Mouse (Mus musculus): Measurements from ENCODE around the gene Hp1bp3. TPM values are rescaled to one million over a fixed set of nuclear protein-coding genes. Genes with fewer than 3 reads are reported as not detected.
A peak's percentile ranks its signal among the peaks of the same experiment; 100 is the strongest.

The Hp1bp3 gene
- polyA plus RNA-seq, 1 experiment from 2014 or later = 220 TPM

- Histone ChIP-seq H3K4me2 (no peak overlapping the region), H3K27ac (no peak overlapping the region), H3K4me1 (replicated peaks) (no peaks in the 10 kb centered on the region), H3K9ac (no peak overlapping the region), H3K9me3 (no peaks in the 10 kb centered on the region), H3K4me3 (no peak overlapping the region), H3K36me3 (peaks cover 90% of the 10 kb centered on the region), H3K27me3 (no peaks in the 10 kb centered on the region)
- 88% methylated on average over 9 of the region's 9 CpGs for WGBS
- ATAC-seq (ENCODE audit: low FRiP score) = no peak
Measured at GRCm38 (mm10) chr4:138201696-138202095, 14.4 kb upstream of the Hp1bp3 start.

GRCm38 (mm10) chr4:138210116-138210515 lies 6.0 kb upstream of the Hp1bp3 start:
- Histone ChIP-seq H3K9me3 (no peaks in the 10 kb centered on the region), H3K4me1 (replicated peaks) (0 out of 2 replicates have a peak, but pooled peaks cover under 1% of the 10 kb centered on the region), H3K27ac (no peak overlapping the region), H3K4me3 (no peak overlapping the region), H3K27me3 (no peaks in the 10 kb centered on the region), H3K9ac (no peak overlapping the region), H3K4me2 (no peak overlapping the region), H3K36me3 (peaks cover 47% of the 10 kb centered on the region)
- no peak for ATAC-seq (ENCODE audit: low FRiP score)
- WGBS = 93% methylated on average over 5 of the region's 5 CpGs

- no peak overlapping the region for H3K27ac ChIP-seq
Measured at GRCm38 (mm10) chr4:138213861-138214260, 2.2 kb upstream of the Hp1bp3 start.

DNA sequence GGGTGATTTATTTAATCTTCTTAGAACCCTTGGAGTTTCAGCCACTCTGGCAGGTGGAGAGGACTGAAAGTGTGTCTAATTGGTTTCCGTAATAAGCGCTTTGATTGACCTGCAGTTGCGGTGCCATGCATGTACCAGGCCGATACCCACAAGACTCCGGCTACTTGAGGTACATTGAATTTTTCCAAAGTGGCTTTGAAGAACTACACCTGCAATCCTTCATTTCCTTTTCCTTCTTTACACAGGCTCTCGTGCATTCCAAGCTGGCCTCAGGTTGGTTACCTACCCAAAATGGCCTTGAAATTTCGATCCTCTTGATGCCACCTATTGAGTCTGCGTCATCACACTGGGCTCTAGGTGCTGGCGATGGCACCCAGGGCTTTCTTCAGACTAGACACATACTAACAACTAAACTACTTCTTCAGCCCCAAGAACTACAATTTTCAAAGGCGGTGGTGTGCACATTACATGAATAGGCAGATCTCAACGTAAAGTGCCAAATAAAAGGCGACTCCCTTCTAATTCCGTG lies 361 bp upstream of the Hp1bp3 start:
- Histone ChIP-seq H3K9ac (peak overlapping the region; percentile 99), H3K27ac (peak overlapping the region; percentile 100), H3K27me3 (no peaks in the 10 kb centered on the region), H3K36me3 (peaks cover 3% of the 10 kb centered on the region; the same call in 1 of the 2 replicates), H3K4me2 (peak overlapping the region; percentile 66), H3K9me3 (no peaks in the 10 kb centered on the region), H3K4me3 (peak overlapping the region; percentile 100), H3K4me1 (replicated peaks) (peaks cover 40% of the 10 kb centered on the region)
- 49% methylated on average over 13 of the region's 13 CpGs for WGBS
- ATAC-seq (ENCODE audit: low FRiP score) = no peak

More at GRCm38 (mm10) chr4:138213861-138214260, 2.2 kb upstream of the Hp1bp3 start:
- Histone ChIP-seq H3K4me2 (no peak overlapping the region), H3K27me3 (no peaks in the 10 kb centered on the region), H3K4me1 (replicated peaks) (peaks cover 22% of the 10 kb centered on the region), H3K4me3 (no peak overlapping the region), H3K9me3 (no peaks in the 10 kb centered on the region), H3K9ac (no peak overlapping the region), H3K36me3 (peaks cover 19% of the 10 kb centered on the region)
- WGBS = 88% methylated on average over 3 of the region's 3 CpGs
- no peak for ATAC-seq (ENCODE audit: low FRiP score)

- H3K36me3 ChIP-seq = peaks cover 4% of the 10 kb centered on the region; the same call in 1 of the 2 replicates
- no peaks in the 10 kb centered on the region for H3K27me3 ChIP-seq
- ATAC-seq (ENCODE audit: low FRiP score) = peak; percentile 97
- peak overlapping the region; percentile 99 for H3K9ac ChIP-seq
- peak overlapping the region; percentile 100 for H3K27ac ChIP-seq
- peaks cover 42% of the 10 kb centered on the region for H3K4me1 ChIP-seq (replicated peaks)
- under 1% methylated on average over 58 of the region's 68 CpGs for WGBS
- peak overlapping the region; percentile 94 for H3K4me2 ChIP-seq
- H3K4me3 ChIP-seq = peak overlapping the region; percentile 100
- H3K9me3 ChIP-seq = no peaks in the 10 kb centered on the region
Measured at GRCm38 (mm10) chr4:138216891-138217392, 846 bp downstream of the Hp1bp3 start.

DNA sequence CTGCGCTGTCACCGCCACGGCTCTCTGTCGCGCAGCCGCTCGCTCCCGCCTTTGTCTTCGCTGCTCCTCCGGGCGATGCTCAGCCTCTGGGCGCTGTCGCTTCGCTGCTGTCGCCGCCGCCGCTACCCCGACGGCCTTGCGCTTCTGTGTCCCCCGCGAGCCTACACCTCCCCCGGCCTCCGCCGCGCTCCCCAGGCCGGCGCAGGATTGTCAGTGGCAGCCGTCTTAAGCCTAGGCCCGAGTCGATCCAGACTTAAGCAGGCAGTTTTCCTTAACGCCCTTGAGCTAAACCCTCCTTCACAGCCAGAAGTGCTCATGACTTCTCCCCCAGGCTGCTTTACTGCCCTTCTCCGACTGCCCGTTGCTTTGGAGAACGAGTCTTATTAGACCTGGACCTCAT lies 1.3 kb downstream of the Hp1bp3 start:
- Histone ChIP-seq H3K36me3 (peaks cover 9% of the 10 kb centered on the region), H3K9me3 (no peaks in the 10 kb centered on the region), H3K4me2 (peak overlapping the region; percentile 94), H3K4me1 (replicated peaks) (peaks cover 46% of the 10 kb centered on the region), H3K27me3 (no peaks in the 10 kb centered on the region), H3K9ac (peak overlapping the region; percentile 99), H3K27ac (peak overlapping the region; percentile 100), H3K4me3 (peak overlapping the region; percentile 100)
- no peak; the same call in 1 of the 2 replicates for ATAC-seq (ENCODE audit: low FRiP score)
- WGBS = under 1% methylated on average over 34 of the region's 36 CpGs

- H3K36me3 ChIP-seq = peaks cover 15% of the 10 kb centered on the region
- ATAC-seq (ENCODE audit: low FRiP score) = no peak
- H3K9me3 ChIP-seq = no peaks in the 10 kb centered on the region
- H3K27ac ChIP-seq = peak overlapping the region; percentile 100; the same call in 1 of the 2 replicates
- peaks cover 46% of the 10 kb centered on the region for H3K4me1 ChIP-seq (replicated peaks)
- H3K9ac ChIP-seq = peak overlapping the region; percentile 99
- peak overlapping the region; percentile 94 for H3K4me2 ChIP-seq
- H3K27me3 ChIP-seq = no peaks in the 10 kb centered on the region
- 83% methylated on average over 11 of the region's 11 CpGs for WGBS
- H3K4me3 ChIP-seq = peak overlapping the region; percentile 100
Measured at GRCm38 (mm10) chr4:138217951-138218685, 2.0 kb downstream of the Hp1bp3 start.

DNA sequence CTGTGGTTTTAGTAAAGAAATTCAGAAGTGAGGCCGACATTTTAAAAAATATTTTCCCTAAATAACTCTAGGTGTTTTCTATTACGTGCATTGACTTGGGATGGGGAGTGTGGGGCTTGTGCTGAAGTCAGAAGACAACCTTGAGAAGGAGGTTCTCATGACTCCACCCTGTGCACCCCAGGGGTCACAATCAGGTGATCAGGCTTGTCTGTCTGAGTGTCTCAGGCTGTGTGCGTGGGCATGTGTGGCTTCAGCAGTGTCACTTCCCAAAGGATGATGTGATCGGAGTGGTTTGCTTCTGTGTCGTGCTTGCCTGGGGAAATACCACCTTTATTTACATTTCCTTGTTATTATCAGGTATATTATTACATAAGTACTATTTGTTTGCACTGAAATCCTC lies 3.2 kb downstream of the Hp1bp3 start:
- peaks cover 46% of the 10 kb centered on the region for H3K4me1 ChIP-seq (replicated peaks)
- WGBS = 91% methylated on average over 5 of the region's 5 CpGs
- no peak overlapping the region for H3K4me3 ChIP-seq
- H3K9me3 ChIP-seq = no peaks in the 10 kb centered on the region
- H3K27me3 ChIP-seq = no peaks in the 10 kb centered on the region
- no peak overlapping the region for H3K4me2 ChIP-seq
- H3K27ac ChIP-seq = no peak overlapping the region
- ATAC-seq (ENCODE audit: low FRiP score) = no peak
- H3K36me3 ChIP-seq = peaks cover 27% of the 10 kb centered on the region
- H3K9ac ChIP-seq = 0 out of 2 replicates have a peak overlapping the region, but pooled peaks have one; percentile 25

DNA sequence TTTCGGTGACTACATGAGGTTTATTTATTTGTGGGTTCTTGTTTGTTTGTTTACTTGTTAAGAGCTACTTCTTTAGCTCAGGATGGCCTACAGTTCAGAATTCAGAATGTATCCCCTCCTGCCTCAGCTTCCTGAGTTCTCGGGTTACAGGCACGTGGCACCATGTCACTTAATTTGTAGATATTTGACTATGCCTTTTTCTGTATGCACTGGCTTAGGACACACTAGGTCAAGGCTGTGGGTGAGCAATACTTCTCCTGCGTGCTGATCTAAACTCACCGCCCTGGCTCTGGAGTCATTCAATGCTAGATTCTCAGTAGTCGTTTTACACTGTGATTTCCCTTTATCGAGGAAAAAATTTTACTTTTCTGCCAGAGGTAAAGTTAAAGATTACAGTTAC lies 4.7 kb downstream of the Hp1bp3 start:
- no peak overlapping the region for H3K9ac ChIP-seq
- no peak overlapping the region for H3K27ac ChIP-seq
- no peaks in the 10 kb centered on the region for H3K27me3 ChIP-seq
- no peak overlapping the region for H3K4me2 ChIP-seq
- H3K9me3 ChIP-seq = no peaks in the 10 kb centered on the region
- no peak for ATAC-seq (ENCODE audit: low FRiP score)
- WGBS = 93% methylated on average over 7 of the region's 7 CpGs
- no peak overlapping the region for H3K4me3 ChIP-seq
- H3K4me1 ChIP-seq (replicated peaks) = peaks cover 39% of the 10 kb centered on the region
- peaks cover 41% of the 10 kb centered on the region for H3K36me3 ChIP-seq

DNA sequence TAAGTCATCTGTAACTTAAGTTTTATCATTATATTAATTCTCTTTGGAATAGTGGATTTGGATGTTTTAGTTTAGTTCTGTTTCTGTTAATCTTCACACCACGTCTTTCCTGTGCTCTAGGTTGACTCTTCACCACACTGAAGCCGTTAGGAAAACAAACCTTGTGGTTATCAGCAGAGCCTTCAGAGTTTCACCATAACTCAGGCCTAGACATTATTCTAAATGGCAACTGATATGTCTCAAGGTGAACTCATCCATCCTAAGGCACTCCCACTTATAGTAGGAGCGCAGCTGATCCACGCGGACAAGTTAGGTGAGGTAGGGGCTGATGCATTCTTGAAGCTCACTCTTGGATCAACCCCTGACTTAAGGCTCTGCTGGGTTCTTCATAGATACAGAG lies 5.3 kb downstream of the Hp1bp3 start:
- no peak for ATAC-seq (ENCODE audit: low FRiP score)

DNA sequence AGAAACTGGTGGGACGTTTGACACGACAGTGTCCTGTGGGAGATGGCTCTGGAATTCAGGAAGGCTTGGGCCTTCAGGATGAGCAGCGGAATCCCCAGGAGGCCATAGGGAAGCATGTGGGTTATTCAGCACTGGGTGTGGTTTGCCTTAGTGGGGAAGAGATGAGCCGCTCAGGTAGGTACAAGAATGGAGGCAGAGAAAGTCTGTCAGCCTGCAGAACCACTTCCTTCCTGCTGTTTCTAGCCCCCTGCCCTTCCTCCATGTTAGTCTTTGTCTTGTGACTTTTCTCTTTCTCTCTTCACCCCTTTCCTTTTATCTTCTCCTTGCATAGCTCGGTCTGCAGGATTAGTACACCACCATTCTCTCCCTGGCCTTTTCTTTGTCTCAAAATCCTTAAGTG lies 6.3 kb downstream of the Hp1bp3 start:
- peaks cover 37% of the 10 kb centered on the region for H3K4me1 ChIP-seq (replicated peaks)
- H3K4me2 ChIP-seq = no peak overlapping the region
- H3K9me3 ChIP-seq = no peaks in the 10 kb centered on the region
- no peak for ATAC-seq (ENCODE audit: low FRiP score)
- 87% methylated on average over 5 of the region's 5 CpGs for WGBS
- H3K9ac ChIP-seq = no peak overlapping the region
- no peaks in the 10 kb centered on the region for H3K27me3 ChIP-seq
- no peak overlapping the region for H3K27ac ChIP-seq
- H3K4me3 ChIP-seq = no peak overlapping the region
- peaks cover 56% of the 10 kb centered on the region for H3K36me3 ChIP-seq

More for the DNA sequence above, 5.3 kb downstream of the Hp1bp3 start:
- Histone ChIP-seq H3K4me3 (no peak overlapping the region), H3K36me3 (peaks cover 47% of the 10 kb centered on the region), H3K4me2 (no peak overlapping the region), H3K4me1 (replicated peaks) (peaks cover 37% of the 10 kb centered on the region), H3K9me3 (no peaks in the 10 kb centered on the region), H3K9ac (no peak overlapping the region), H3K27ac (no peak overlapping the region), H3K27me3 (no peaks in the 10 kb centered on the region)
- WGBS = 96% methylated on average over 5 of the region's 5 CpGs

DNA sequence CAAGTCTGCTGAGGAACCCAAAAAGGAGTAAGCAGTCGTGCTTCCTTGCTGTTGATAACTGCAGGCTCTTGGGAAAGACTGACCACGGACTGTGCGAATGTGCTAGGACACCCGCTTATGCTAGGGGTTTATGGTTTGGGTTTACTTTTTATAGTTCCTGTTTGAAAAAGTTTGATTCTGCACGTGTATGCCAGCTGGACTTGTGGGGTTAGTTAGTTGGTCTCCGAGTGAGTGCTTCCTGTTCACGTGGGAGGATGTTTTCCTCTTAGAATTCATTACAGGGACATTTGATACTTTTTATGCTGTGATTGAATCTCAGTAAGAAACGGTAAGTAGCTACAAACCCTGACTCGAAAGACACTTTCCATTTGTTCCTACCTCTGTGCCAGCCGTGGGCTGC lies 7.5 kb downstream of the Hp1bp3 start:
- H3K36me3 ChIP-seq = peaks cover 65% of the 10 kb centered on the region
- no peak overlapping the region for H3K9ac ChIP-seq
- no peak overlapping the region for H3K4me3 ChIP-seq
- H3K27me3 ChIP-seq = no peaks in the 10 kb centered on the region
- no peak overlapping the region for H3K27ac ChIP-seq
- 89% methylated on average over 10 of the region's 10 CpGs for WGBS
- no peak for ATAC-seq (ENCODE audit: low FRiP score)
- H3K9me3 ChIP-seq = no peaks in the 10 kb centered on the region
- H3K4me2 ChIP-seq = no peak overlapping the region
- H3K4me1 ChIP-seq (replicated peaks) = peaks cover 26% of the 10 kb centered on the region
